Mouse (Mus musculus) left cerebral cortex, postnatal 14 days (tissue): ENCODE data around the gene Ndnf. TPM values are rescaled to one million over a fixed set of nuclear protein-coding genes. Genes with fewer than 3 reads are reported as not detected.

Source experiments
- DNase-seq, 2 experiments: peaks; one replicate each; pipeline ENCODE4 v3.0.0; 2021 to 2022; ENCODE audit warnings: low spot score in 2 of 2, mixed read lengths in 1 of 2
- intact Hi-C: fragments of 180-260 bp; cut with DNase I; formaldehyde crosslinking; loops from one replicate; pipeline ENCODE4 v1.15.1; 2025
- long read RNA-seq, 2 experiments: library from polyadenylated mRNA; stranded (forward); transcript quantifications; one replicate each; pipeline ENCODE4 v2.0.0; 2021
- total RNA-seq, 2 experiments: library from RNA; stranded (reverse); gene quantifications; 2 replicates each; pipeline ENCODE4 v1.2.3; 2021

The Ndnf gene
- total RNA-seq, result 10 to 100 TPM; 15.8 to 23.1 TPM
- long read RNA-seq, experiment 1, full-length matches to known transcripts, result 5 of 12 reads
- long read RNA-seq, experiment 1, partial matches to known transcripts, result 6 of 12 reads
- long read RNA-seq, experiment 1, other reads (novel, unspliced or antisense), result 1 of 12 reads
- long read RNA-seq, experiment 2, full-length matches to known transcripts, result 9 of 12 reads
- long read RNA-seq, experiment 2, partial matches to known transcripts, result 0 of 12 reads
- long read RNA-seq, experiment 2, other reads (novel, unspliced or antisense), result 3 of 12 reads

DNA sequence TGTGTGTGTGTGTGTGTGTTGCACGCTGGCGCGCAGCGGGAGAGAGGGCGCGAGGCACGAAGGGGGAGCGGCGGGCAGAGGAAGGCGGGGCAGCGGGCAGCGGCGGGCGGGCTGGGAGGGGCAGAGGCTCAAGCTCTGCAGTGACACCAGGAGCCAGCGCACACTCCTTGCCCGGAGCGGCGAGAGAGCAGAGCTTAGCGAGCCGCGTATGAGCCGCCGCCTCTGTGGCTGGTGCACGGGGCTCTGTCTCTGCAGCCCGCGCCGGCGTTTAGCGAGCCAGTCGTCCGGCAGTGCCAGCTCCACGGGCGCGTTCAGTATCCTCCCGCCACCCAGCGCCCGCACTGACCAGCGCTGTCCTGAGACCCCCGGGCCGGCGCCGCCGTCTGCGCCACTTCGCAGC lies at the start of gene Ndnf:
TSS of gene Ndnf (plus strand) at position 140 of the 400 bp plus-strand sequence.
- intact Hi-C loops, result no loop called here

DNA sequence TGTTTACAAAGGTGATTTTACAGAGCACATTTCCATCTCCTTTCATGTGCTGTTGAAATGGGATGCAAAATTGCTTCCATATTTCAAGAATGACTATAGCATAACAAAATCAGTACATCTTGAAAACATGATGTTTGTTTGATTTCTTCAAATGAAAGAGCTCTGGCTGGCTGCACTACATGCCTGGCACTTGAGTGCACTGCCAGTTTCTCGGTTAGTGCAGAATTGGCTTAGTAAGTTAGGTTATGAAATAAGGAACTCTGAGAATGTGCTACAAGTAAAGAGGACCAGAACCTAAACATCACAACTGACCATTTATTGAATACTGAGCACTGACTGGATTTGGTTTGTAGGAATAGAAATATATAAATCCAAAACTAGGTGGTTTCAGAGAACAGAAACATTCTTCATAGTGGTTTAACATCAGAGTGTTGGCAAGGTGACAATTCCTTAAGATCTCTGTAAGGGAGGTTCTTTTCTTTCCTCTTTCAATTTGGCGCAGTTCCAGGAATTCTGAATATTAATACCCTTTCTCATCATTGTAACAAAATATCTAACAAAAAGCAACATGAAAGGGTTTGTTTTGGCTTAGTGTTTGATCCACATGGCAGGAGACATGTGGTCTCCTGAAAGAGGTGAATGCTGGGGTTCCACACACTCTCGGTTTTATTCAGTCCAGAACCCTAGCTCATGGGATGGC lies 48.2 kb upstream of the Ndnf start:
- intact Hi-C loops, result no loop called here
- no peak for DNase-seq

More for the DNA sequence above, at the start of gene Ndnf:
- DNase-seq, result peak; percentile 13 to 46

DNA sequence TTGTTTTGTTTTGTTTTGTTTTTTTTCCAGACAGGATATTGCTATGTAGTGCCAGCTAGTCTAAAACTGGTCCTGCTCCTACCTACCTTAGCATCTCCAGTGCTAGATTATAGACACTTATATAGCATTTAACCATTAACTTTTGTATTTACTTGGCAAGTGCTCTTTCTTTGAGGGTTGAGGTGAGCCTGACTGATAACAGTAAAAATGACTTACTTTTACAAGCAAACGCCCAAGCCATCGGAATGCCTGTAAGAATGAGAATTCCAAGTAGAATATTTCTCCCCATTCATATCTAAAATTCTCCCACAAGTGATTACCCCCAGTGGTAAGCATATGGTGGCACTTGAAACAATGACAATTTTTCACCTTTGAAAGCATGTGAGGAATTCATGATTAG lies 40.8 kb upstream of the Ndnf start:
- no peak for DNase-seq
- intact Hi-C loops, result no loop called here

DNA sequence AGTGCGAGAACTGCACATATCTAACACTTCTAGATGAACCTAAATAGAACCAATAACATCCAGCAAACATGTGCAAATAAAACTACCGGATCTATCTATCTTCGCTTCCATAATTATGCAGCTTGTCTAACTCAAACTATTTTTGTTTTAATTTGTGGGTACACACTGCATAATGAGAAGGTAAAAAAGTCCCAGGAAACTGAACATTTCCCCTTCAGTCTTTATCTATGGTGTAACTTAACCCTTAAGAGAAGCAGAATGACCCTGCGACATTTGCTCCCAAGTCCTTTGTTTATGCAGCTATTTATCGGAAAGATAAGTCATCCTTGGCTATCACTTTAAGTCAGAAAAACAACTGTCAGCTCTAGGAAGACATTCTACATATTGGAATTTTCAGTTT lies 39.2 kb upstream of the Ndnf start:
- no peak for DNase-seq
- intact Hi-C loops, result no loop called here

DNA sequence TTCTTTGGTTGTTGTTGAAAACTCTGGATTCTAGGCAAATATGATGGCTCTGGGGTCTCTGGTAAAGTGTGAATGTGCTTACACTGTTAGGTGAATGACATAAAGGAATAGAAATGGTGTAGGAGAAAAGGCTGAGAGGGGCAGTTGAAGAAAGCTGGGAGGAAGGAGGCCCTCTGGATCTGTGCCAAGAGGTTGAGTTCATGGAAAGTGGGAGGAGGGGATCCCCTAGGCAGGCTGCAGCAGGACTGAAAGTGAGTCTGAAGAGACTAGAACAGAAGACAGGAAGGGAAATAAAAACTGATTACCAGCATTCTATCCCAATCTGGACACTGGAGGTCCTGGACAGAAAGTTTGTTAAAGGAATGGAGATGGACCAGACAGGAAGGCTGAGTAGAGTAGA lies 29.0 kb upstream of the Ndnf start:
- no peak for DNase-seq
- intact Hi-C loops, result no loop called here

DNA sequence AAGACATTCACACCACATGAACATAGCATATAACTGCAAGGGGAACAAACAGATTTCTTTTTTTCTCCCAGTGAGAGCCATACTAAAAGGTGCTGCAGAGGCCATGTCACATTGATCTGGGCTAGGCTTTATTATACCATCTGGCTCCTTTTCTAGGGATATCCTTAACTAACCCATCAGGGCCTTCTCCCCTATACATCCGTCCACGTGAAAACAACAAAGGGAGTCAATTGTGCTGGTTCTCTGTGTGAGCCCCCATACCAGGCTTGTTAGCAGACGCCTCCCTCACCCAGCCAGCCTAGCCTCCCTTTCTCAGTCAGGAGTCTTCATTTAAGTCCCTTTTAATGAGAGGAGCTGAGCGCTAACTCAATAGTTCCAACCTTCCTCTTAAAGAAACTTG lies 27.3 kb upstream of the Ndnf start:
- DNase-seq, result no peak
- intact Hi-C loops, result no loop called here

DNA sequence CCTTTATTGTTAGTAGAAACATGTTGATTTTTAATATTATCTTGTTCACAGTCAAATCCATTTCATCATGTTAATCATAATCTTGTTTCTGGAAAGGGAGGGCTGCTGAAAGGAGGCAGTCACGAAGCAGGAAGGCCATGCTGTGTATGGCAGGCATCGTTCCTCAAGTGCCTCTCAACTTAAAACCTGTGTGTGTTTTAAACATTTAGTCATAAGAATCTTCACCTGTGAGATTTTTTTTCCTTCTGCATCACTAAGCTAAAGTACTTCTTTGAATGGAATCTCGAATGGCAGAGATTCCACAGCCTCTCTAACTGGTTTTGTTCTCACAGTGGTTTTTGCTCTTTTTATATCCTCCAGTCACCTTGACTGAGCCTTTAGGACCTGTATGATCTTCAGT lies 25.0 kb upstream of the Ndnf start:
- intact Hi-C loops, result no loop called here
- no peak for DNase-seq

DNA sequence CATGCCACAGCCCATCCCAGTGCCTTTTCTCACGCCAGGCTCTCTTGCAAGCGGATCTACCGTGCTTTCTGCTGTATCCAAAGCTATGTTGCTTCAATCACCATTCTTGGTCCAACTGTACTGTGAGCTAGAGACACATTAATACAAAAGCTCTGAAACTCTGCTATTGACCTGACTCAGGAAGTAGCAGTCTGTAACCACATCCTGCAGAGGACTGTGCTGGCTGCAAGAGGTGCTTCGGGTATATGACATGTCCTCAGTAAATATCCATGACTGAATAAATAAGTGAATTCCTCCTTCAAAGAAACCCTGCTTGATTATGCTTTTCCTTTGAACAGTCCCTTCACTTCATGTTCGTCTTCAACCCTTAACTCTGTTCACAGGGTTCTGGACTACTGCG lies 23.7 kb upstream of the Ndnf start:
- intact Hi-C loops, result no loop called here
- DNase-seq, result no peak

DNA sequence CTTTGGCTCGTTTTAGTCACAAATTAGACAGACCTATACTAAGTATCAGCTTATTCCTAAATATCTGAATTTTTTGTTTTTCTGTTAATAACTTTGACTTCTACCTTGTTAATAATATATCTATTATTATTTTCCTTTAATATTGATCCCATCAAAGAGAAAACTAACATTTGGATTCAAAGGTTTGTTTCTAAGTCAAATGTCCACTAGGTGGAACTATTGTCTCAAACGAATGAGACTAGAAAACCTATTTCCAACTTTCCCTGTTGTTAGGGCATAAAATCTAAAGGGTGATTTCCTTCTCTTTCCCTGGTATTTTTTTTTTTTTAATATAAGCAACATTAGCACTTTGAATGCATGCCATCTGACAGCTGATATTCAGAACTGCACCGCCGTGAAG lies 20.0 kb upstream of the Ndnf start:
- intact Hi-C loops, result loop anchor here (5.0 to 10.0 kb wide), 2 partner anchors 453 to 816 kb away; no protein-coding TSS in a partner anchor
- DNase-seq, result peak in 1 of 2 experiments; percentile 42

DNA sequence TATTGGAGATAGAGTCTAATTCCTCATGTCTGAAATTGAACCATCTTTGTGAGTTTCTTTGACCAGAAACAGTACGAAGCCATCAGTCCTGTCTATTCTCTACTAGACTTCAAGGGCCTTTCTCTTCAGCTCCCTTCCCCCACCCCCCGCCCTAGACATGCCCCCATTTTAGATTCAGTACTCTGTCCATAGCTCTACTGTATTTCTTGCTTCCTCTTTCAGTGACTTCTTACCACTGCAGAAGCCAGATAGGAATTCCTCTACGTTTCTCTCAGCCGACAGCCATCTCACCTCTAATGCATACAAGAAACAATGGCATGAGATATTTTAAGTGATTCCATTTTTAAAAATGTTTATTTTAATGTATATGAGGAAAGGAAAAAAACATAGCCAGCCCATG lies 10.1 kb upstream of the Ndnf start:
- no peak for DNase-seq
- intact Hi-C loops, result no loop called here

DNA sequence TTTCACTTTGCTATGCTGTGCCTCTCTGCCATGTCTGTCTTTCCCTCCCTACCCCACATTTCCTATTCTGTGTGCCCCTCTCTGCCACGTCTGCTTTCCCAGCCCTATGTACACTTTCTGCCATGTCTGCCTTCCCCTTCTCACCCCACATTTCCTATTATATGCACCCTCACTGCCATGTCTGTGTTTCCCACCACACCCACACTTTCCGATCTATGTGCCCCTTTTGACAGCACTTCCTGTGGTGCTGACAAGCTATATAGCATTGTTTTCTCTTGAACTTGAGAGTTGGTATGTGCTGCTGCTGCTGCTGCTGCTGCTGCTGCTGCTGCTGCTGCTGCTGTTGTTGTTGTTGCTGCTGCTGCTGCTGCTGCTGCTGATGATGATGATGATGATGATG lies 9.3 kb upstream of the Ndnf start:
- no peak for DNase-seq
- intact Hi-C loops, result no loop called here

DNA sequence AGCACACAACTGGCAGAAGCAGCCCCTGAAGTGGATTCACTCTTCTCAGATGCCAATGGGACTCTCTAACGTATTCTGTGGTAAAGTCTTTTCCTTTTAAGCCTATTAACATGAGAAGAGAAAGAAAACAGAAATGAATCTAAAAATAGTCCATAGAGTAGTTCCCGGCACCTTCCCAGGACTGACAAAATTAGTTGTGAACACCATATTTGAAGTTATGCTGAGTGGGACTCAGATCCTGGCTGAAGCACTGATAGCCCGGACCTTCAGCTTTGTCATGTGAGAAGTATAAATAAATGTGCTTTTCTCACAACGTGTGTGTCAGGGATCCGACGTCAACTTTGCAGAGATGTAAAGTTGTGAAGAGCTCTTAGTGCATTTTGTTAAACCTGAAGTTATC lies 7.4 kb upstream of the Ndnf start:
- no peak for DNase-seq
- intact Hi-C loops, result no loop called here

DNA sequence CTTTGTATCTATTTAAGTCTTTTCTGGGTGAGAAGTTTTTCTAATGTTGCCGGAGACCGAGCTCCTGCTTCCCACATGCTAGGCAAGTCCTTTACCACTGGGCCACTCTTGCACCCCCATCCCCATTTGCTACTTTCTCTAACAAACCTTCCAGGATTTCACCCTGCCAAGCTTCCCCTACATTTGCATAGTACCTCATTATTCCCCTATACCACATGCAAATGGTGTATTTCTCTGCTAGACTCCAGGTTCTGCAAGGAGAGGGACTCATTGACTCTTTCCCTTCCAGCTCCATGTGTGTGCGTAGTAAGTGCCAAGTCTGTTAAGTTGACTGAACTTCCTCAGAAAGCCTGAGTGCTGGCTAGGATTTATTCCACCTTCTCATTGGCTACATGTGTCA lies 5.1 kb upstream of the Ndnf start:
- no peak for DNase-seq
- intact Hi-C loops, result no loop called here

DNA sequence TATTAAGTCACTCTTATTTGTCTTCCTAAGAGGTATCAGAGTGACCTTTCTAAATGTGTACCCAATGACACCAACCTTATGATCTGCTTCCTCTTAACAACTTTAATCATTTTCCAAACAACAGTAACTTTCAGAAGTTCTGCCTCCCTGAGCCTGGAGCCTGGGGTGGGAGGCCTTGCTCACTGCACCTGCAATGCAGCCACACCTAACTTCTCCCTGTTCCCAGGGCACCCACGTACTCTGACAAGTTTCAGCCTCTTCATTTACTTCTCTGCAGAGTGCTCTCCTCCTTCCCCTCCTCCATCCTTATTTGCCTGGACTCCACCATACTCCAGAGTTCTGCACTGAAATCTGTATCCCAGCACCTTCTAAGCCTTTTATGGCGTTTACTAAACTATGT lies 1.4 kb upstream of the Ndnf start:
- intact Hi-C loops, result no loop called here

DNA sequence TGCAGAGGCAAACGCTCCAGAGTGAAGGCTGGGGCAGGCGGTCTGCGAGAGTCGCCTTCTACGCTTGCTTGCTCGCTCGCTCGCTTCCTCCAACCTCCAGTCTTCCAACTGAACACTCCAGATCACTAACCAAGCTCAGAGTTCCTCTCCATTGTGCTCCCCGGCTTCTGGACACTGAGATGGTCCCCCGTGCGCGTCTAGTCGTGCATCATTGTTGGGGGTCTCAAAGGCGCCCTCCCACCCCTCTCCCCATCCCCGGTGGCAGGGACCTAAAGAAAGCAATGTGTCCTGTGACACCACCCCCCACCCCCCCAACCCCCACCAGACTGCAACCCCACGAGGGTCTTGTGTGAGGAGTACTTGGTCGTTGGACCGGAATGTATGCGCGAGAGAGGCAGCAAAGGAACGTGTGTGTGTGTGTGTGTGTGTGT lies 394 bp upstream of the Ndnf start:
- DNase-seq, result peak in 1 of 2 experiments; percentile 4
- intact Hi-C loops, result no loop called here

More for the DNA sequence above, 1.4 kb upstream of the Ndnf start:
- no peak for DNase-seq

DNA sequence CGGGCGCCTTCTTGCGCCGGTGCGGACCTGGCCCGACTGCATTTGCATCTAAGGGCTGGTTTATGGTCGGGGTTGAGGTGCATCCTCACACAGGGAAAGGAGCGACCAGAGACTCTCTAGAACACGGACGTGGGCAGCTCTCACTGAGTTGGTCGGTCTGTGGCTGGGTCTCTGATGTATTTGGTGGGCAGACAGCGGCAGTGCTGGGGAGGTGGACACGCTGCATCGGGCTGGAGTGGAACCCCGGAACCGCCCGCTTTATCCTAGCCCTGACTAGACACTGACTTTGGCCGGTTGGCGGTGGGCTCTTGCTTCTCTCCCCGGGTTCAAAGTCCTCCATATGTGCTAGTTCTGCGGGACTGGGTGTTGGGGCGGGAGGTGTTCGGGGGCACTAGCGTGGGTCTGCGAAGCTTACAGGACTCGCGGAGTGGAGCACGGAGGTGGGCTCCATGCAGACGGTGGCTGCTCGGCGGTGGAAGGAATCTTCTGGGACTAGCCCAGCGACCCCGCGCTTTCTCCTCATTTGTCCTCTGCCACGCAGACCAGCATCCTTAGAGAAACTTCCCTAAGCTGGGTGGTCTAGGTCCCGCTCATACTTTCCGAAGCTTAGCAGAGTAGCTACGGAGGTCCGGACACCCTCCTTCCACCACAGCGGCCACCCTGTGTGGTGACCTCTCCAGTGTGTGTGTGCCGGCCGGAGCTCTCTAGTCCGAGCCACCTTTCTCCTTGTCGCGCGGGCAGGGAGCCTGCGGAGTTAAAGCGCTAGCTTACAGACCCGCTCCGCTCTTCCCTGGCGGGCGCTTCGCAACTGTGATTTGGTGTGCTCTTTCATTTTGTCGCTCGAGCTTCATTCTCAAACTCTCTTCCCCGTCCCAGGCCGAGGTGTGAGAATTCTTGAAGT lies 991 bp downstream of the Ndnf start:
- intact Hi-C loops, result no loop called here
- peak in 1 of 2 experiments; percentile 16 for DNase-seq

DNA sequence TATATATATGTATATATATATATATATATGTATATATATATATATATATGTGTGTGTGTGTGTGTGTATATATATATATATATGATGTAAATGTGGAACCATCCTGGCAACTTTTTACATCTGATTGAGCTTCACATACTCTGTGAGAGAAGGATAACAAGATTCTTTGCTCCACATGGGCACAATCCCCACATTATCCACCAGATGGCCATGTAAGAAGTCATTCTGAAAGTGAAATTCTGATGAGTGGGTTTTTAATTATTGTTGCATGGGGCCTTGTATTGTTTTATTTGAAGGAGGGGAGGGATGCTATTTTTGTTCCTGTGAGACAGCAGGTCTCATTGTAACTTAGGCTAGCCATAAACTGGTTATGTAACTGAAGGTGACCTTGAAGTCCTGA lies 22.5 kb downstream of the Ndnf start:
- intact Hi-C loops, result no loop called here
- no peak for DNase-seq

DNA sequence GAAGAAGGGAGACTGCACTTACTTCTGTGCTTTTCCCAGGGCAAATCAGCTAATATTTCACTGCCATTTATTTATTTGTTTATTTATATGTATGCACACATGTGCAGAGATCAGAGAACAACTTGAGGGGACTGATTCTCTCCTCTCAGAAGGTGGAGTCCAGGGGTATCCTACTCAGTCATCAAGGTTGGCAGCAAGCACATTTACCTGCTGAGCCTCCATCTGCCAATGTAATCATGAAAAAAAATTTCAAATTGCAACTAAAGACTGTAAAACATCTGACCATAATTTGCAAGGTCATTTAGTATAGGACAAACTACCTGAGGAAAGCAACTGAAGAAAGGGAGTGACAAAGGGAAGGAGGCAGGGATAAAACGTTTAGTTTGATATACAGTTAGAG lies 49.3 kb downstream of the Ndnf start:
- no peak for DNase-seq
- intact Hi-C loops, result no loop called here

DNA sequence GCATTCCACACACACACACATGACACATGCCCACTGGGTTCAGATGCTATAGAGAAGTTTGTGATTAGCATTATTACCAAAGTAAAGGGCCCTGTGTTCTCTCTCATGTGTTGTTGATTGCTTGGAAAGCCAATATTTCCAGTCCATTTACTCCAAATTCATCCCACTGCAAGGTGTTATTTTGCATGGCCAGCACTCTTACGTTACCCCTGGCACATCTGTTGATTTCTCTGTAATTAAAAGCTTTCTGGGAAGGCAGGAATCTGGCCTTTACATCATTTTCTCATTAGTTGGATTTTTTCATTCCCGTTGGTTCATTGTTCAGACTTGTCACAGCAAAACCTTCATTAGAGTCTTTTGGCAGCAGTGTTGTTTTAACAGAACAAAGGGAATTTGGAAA lies 54.3 kb downstream of the Ndnf start:
- intact Hi-C loops, result no loop called here
- DNase-seq, result no peak

DNA sequence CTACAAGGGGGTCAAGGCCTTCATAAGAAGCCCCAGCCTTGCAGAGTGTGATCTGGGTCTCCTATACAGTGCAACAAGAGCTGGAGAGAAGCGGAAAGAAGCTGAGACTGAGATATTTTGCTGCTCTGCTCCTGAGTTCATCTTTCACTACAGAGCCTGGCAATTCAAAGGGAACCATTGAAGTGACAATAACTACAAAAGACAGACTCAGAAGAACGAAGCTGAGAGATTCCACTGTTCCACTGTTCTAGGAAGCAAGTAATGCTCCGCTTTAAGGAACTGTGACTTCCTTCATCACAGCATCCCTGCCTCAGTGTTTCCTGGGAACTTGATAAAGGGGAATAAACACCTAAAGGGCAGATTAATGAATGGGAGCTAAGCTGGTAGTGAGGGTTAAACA lies 56.9 kb downstream of the Ndnf start:
- intact Hi-C loops, result no loop called here
- DNase-seq, result no peak
